Mouse (Mus musculus) embryonic facial prominence, embryonic 10.5 days (tissue): ENCODE measurements at regions not wholly inside any gene's neighbourhood (a gene's known extent, or its start where the extent isn't known, plus 50 kb on each side); places are given as distances from the start of the nearest gene placed in this dataset.
"Not testable (repeated sequence)": the region's sequence is repeated elsewhere in the genome, so short reads cannot be mapped to it uniquely, and the experiment has no call there.

Experiments used
- DNase-seq: peaks from one replicate; pipeline ENCODE4 v3.0.0-alpha.2; 2017; ENCODE audit warnings: low spot score
- H3K27ac ChIP-seq: fragments of 300-500 bp; sonication (generic); replicated peaks from 2 replicates; pipeline ENCODE4 v1.5.1; 2016; ENCODE audit warnings: mild to moderate bottlenecking
- H3K27me3 ChIP-seq: fragments of 300-500 bp; sonication (generic); replicated peaks from 2 replicates; pipeline ENCODE4 v1.6.1; 2016; ENCODE audit warnings: low read depth, mild to moderate bottlenecking; ENCODE audit not compliant: poor library complexity, severe bottlenecking
- H3K36me3 ChIP-seq: fragments of 300-500 bp; sonication (generic); replicated peaks from 2 replicates; pipeline ENCODE4 v1.6.1; 2016; ENCODE audit warnings: mild to moderate bottlenecking, moderate library complexity
- H3K4me1 ChIP-seq: fragments of 300-500 bp; sonication (generic); 2 replicates; pipeline ENCODE4 v1.6.1; 2016
- H3K4me3 ChIP-seq: fragments of 300-500 bp; sonication (generic); 2 replicates; pipeline ENCODE4 v1.5.1; 2016; ENCODE audit warnings: mild to moderate bottlenecking, moderate library complexity
- H3K9me3 ChIP-seq: fragments of 300-500 bp; sonication (generic); 2 replicates; pipeline ENCODE4 v1.6.1; 2016; ENCODE audit warnings: mild to moderate bottlenecking
- WGBS: fragments of 180-500 bp; shearing (Covaris S2); methylation state at CpG from one replicate; pipeline ENCODE4 v1.1.7; 2016; 5-methylcytosine and 5-hydroxymethylcytosine counted together

DNA sequence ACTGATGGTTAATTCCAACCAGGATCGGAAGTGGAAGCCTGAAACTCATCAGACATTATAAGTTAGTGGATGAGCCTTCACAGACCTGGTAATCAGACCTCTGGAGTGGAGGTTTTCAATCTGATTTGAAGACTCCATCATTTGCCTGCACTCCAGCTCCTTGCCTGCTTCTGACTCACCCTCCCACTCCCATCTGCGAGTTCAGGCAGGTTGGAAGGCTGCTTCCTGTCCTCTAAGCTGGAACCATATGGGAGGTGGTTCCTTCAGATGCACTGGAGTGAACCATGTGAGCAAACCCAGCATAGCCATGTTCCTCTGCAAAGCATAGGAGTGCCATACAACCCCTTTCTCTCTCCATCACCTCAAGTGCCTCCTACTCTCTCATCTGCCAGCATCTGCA is 114.6 kb downstream of the Spata19 start:
- 76% methylated on average over 2 of the region's 2 CpGs for WGBS
- Histone ChIP-seq H3K9me3 (no peaks in the 10 kb centered on the region), H3K36me3 (no peaks in the 10 kb centered on the region), H3K27me3 (no peaks in the 10 kb centered on the region), H3K27ac (no peak overlapping the region), H3K4me1 (no peaks in the 10 kb centered on the region), H3K4me3 (no peak overlapping the region)
- DNase-seq, result no peak

DNA sequence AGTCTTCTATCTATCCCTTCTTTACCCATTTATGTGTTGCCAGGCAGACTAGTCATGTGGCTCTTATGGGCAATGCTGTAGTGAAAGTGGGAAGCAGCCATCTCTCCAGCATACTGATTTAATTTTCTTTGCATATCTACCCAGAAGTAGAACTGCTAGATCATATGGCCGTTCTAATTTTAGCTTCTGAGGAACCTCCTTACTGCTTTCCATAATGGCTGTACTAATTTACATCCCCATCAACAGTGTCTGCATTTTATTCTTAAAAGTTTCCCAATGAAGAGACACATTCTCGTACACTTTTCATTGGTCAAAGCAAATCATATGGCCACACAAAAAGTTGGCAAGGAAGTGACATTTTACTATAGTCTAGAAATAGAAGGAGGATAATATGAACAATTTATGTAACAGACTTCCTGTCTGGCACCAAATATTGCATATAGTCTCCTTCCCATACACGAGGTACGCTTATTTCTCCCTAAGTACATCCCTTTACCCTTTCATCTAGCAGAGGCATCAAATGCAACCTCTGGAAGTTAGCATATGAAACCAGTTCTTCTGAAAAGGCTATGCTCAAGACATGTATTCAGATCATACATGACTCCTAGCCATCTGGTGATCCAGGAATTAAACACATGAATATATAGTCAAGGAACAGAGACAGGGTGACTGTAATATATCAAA is 119.0 kb downstream of the Spata19 start:
- 86% methylated on average over 4 of the region's 4 CpGs for WGBS
- no peaks in the 10 kb centered on the region for H3K9me3 ChIP-seq
- no peaks in the 10 kb centered on the region for H3K27me3 ChIP-seq
- no peak overlapping the region for H3K4me3 ChIP-seq
- no peaks in the 10 kb centered on the region for H3K4me1 ChIP-seq
- H3K27ac ChIP-seq, result no peak overlapping the region
- no peak for DNase-seq
- H3K36me3 ChIP-seq, result no peaks in the 10 kb centered on the region

- H3K4me3 ChIP-seq, result no peak overlapping the region
- H3K27ac ChIP-seq, result no peak overlapping the region
- DNase-seq, result no peak
- H3K36me3 ChIP-seq, result no peaks in the 10 kb centered on the region
- 67% methylated on average over 4 of the region's 4 CpGs for WGBS
- no peaks in the 10 kb centered on the region for H3K9me3 ChIP-seq
- H3K27me3 ChIP-seq, result no peaks in the 10 kb centered on the region
- H3K4me1 ChIP-seq, result no peaks in the 10 kb centered on the region
Measured at GRCm38 (mm10) chr9:27518031-27518430, 121.4 kb downstream of the Spata19 start.

DNA sequence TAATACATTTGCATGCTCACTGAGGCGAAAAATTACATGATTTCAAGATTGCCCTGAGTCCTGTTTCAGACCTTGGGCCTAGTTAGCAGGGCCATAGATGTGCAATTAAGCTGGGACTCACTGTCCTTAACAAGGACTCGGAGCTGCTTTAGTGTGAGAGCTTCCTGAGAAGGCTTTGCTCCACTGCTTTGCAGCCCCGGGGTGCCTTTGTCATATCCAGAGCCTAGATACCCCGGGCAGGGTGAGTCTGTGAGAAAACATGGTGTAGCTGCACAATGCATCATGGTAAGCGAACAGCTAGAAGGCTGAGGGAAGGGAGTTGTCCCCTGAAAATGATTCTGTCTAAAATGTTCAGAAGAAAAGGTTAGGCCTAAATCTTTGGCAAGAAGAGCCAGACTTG is 123.1 kb downstream of the Spata19 start:
- H3K27me3 ChIP-seq, result no peaks in the 10 kb centered on the region
- no peaks in the 10 kb centered on the region for H3K9me3 ChIP-seq
- DNase-seq, result no peak
- H3K4me1 ChIP-seq, result no peaks in the 10 kb centered on the region
- H3K27ac ChIP-seq, result no peak overlapping the region
- H3K4me3 ChIP-seq, result no peak overlapping the region
- WGBS, result 53% methylated on average over 5 of the region's 5 CpGs
- H3K36me3 ChIP-seq, result no peaks in the 10 kb centered on the region

DNA sequence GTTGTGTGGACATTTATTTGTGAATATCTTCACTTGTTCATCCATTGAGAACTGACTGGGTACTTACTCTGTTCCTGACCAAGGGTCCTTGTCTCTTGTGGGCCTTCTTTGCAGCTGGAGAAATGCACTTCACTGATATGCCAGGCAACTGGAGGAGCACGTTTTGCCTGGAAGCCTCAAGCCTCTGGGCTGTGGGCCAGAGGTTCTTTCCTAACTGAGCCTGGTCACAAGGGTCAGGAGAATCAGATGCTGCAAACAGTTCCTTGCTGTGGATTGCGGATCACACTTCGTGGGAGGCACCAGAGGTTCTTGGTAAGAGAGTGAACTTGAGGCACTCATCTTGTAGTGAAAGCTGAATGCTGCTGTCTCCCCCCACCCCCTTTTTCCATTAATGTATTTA is 124.6 kb downstream of the Spata19 start:
- Histone ChIP-seq H3K36me3 (no peaks in the 10 kb centered on the region), H3K4me3 (no peak overlapping the region), H3K9me3 (no peaks in the 10 kb centered on the region), H3K27ac (no peak overlapping the region), H3K4me1 (no peaks in the 10 kb centered on the region), H3K27me3 (no peaks in the 10 kb centered on the region)
- 89% methylated on average over 3 of the region's 3 CpGs for WGBS
- DNase-seq, result no peak

GRCm38 (mm10) chr9:27526681-27527080 is 130.1 kb downstream of the Spata19 start:
- no peaks in the 10 kb centered on the region for H3K27me3 ChIP-seq
- H3K4me3 ChIP-seq, result no peak overlapping the region
- no peak overlapping the region for H3K27ac ChIP-seq
- no peaks in the 10 kb centered on the region for H3K36me3 ChIP-seq
- H3K9me3 ChIP-seq, result no peaks in the 10 kb centered on the region
- H3K4me1 ChIP-seq, result no peaks in the 10 kb centered on the region
- WGBS, result 89% methylated on average over 3 of the region's 3 CpGs
- DNase-seq, result no peak

- Histone ChIP-seq H3K27me3 (no peaks in the 10 kb centered on the region), H3K36me3 (no peaks in the 10 kb centered on the region), H3K4me3 (no peak overlapping the region), H3K4me1 (no peaks in the 10 kb centered on the region), H3K9me3 (no peaks in the 10 kb centered on the region), H3K27ac (no peak overlapping the region)
- no peak for DNase-seq
- WGBS, result 46% methylated on average over 5 of the region's 5 CpGs
Measured at GRCm38 (mm10) chr9:27538480-27538879, 141.9 kb downstream of the Spata19 start.

DNA sequence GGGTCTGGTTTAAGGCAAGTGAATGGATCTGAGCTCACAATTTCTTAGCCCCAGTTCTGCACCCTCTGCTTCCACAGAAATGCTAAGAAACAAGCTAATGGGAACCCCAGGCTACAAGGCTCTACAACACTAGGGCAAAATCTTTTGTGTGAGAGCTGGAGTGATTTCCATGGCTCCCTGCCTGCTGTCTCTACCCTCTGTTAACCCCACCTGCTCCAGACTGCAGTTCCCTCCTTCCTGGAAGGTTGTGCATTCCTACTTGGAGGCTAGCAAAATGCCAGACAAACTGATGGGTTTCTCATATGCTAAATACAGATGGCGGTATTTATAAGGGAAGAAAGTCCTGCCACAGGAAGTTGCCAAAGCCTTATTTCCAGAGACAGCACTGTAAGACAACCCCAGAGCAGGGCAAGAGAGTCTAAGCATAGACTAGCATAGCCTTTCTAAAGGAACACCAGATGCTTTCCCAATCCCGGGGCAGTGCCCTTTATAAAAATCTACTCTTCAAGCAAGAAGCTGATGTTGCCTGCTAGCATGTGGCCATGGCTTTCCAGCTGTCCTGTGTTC is 145.1 kb downstream of the Spata19 start:
- Histone ChIP-seq H3K27ac (no peak overlapping the region), H3K27me3 (no peaks in the 10 kb centered on the region), H3K9me3 (no peaks in the 10 kb centered on the region), H3K4me3 (no peak overlapping the region), H3K36me3 (no peaks in the 10 kb centered on the region), H3K4me1 (no peaks in the 10 kb centered on the region)
- 77% methylated on average over 2 of the region's 2 CpGs for WGBS
- no peak for DNase-seq

DNA sequence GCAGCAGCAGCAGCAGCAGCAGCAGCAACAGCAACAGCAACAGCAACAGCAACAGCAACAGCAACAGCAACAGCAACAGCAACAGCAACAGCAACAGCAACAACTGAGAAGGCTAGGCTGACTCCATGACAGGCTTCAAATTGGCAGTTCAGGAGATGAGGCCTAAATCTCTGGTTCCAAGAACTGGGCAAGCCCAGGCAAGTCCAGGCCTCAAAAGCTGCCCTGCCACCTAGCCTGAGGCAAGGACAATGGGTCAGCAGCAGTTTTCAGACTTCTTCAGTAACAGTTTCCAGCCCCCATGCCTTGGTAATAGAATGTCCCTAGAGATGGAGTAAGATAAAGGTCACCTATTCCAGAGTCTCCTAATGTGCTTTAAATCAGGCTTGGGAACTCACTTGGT is 158.1 kb downstream of the Spata19 start:
- not testable (repeated sequence) for H3K36me3 ChIP-seq, H3K4me1 ChIP-seq

DNA sequence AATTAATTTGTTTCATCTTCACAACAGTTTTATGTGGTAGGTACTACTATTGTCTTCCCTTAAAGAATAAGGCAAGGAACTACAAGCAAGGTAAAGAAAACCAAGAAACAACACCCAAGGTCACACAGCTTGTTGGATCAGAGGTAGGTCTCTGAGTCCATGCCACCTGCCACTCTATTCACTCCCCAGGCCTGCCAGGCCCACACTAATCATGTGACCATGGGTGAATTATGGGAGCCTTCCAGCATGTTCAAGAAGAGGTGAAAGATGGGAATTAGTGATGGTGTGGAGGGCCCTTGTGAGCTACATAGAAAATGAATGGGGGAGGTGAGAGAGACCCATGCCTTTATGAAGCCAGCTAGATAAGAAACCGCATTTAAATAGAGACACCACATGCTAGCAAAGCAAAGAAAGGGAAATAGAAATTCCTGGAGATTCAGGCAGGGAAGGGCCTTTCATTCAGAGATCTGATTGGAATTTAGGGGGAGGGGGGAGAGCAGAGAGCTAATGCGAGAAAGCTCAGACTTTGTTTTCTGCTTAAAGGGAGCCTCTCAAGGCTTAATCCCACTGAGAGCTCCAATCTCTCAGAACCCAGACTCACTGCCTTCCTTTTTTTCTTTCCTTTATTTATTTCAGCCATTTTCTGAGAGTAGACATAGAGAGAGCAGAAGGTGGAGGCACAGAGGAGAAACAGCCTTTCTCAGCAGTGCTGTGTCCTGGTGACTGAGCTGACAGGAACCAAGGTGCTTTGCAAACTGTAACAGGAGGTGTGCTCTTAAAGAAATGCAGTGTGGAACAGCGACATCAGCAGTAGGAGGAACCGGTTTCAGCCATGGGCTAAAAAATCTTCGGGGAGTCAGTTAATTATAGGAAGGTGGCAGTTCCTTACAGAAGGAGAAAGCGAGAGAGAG is 160.0 kb downstream of the Spata19 start:
- Histone ChIP-seq H3K9me3 (no peaks in the 10 kb centered on the region), H3K27me3 (no peaks in the 10 kb centered on the region), H3K27ac (no peak overlapping the region), H3K4me1 (peaks cover 7% of the 10 kb centered on the region; the same call in 1 of the 2 replicates), H3K36me3 (no peaks in the 10 kb centered on the region), H3K4me3 (no peak overlapping the region)
- WGBS, result 14% methylated on average over 6 of the region's 6 CpGs
- no peak for DNase-seq

More for the DNA sequence above, 158.1 kb downstream of the Spata19 start:
- not testable (repeated sequence) for H3K9me3 ChIP-seq, H3K27ac ChIP-seq, H3K4me3 ChIP-seq, H3K27me3 ChIP-seq, DNase-seq

DNA sequence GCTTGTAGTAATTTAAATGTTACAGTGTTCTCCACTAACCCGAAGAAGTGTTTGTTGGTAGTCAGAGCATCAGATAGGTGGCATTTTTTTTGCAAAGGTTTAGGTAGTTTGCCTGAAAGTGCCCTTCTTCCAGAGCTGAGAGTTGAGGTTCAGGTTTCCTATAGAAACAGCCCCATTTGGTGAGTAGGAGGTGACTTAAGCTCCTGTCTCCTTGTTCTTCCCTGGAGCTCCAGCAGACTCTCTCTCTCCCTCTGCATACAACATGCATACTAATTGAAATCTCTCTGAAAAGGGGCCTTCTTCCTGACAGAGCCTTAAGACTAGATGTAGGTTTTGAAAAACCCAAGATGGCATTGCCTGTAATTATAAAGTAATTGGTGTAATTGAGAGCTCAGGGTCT is 161.3 kb downstream of the Spata19 start:
- DNase-seq, result no peak
- Histone ChIP-seq H3K4me1 (peaks cover 7% of the 10 kb centered on the region; the same call in 1 of the 2 replicates), H3K4me3 (no peak overlapping the region), H3K9me3 (no peaks in the 10 kb centered on the region), H3K27ac (no peak overlapping the region), H3K36me3 (no peaks in the 10 kb centered on the region), H3K27me3 (no peaks in the 10 kb centered on the region)
- 57% methylated on average over 1 of the region's 1 CpGs for WGBS

DNA sequence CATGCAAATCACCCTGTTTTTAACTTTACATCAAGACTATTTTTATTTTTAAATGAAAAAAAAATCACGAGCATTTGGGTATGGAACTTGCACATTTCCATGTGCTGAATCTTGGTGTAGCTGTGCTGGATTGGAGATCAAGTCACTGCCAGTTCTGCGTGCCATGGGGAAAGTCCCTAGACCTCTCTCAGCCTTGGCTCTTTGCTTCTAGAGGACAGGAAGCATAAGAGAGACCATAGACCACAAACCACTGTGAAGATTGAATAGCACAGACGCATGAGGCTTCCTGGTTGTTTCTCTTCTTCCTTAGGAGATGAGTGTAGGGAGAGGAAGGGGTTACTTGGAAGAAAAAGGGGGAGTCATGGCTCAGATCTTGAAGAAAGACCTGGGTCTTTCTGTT is 161.7 kb downstream of the Spata19 start:
- Histone ChIP-seq H3K9me3 (no peaks in the 10 kb centered on the region), H3K4me3 (no peak overlapping the region), H3K27ac (no peak overlapping the region), H3K27me3 (no peaks in the 10 kb centered on the region), H3K4me1 (peaks cover 7% of the 10 kb centered on the region; the same call in 1 of the 2 replicates), H3K36me3 (no peaks in the 10 kb centered on the region)
- 81% methylated on average over 3 of the region's 3 CpGs for WGBS
- no peak for DNase-seq
